Mouse (Mus musculus): ENCODE results near the gene Insl5. TPM values are rescaled to one million over a fixed set of nuclear protein-coding genes. Genes with fewer than 3 reads are reported as not detected.

Insl5 gene
- polyA plus RNA-seq, 1 experiment, result not detected

DNA sequence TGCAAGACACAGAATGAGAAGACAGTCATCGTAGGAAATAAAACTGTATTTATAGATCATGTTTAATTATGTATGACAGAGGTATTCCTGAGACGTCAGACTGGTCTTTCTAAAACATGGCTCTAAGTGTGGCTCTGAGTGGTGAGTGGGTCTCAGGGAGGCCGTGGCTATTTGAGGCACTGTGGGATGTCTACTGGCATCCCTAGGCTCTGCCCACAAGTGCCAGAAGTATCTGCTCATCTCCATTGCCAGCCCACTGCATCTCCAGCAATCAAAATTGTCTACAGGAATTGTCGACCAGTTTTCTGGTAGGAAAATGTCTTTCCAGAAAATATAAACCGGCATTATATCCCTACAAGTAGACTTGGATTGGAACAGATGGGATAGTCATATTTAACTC lies 30.3 kb upstream of the Insl5 start:
- Histone ChIP-seq H3K79me2 (ENCODE audit: control insufficient read depth, insufficient read depth) (no peaks in the 10 kb centered on the region), H3K4me3 (no peak overlapping the region), H3K4me2 (ENCODE audit: low read depth) (no peak overlapping the region), H3K27me3 (ENCODE audit: control insufficient read depth, insufficient read depth, insufficient read length) (no peaks in the 10 kb centered on the region), H3ac (ENCODE audit: control insufficient read depth, insufficient read length) (no peak overlapping the region), H3K36me3 (ENCODE audit: control insufficient read depth, insufficient read depth) (no peaks in the 10 kb centered on the region)
- TF ChIP-seq USF1 (IDR thresholded peaks at IDR 0.05; ENCODE audit: low read depth) (no peak), TCF12 (IDR thresholded peaks at IDR 0.05; ENCODE audit: insufficient read depth, poor library complexity, severe bottlenecking) (no peak), E2F4 (IDR thresholded peaks at IDR 0.05; ENCODE audit: insufficient read depth) (no peak)

GRCm38 (mm10) chr4:103048046-103048445 lies 21.4 kb upstream of the Insl5 start:
- no peak for TF ChIP-seq POLR2A (IDR thresholded peaks at IDR 0.05; ENCODE audit: insufficient read length, low read depth)
- TF ChIP-seq CEBPB (IDR thresholded peaks at IDR 0.05; ENCODE audit: insufficient read depth, poor library complexity, severe bottlenecking), result no peak
- no peak for TF ChIP-seq MYOD1 (IDR thresholded peaks at IDR 0.05; ENCODE audit: control insufficient read depth in 1 of 3, insufficient read length in 2 of 3, low read depth in 2 of 3)
- no peak for TF ChIP-seq E2F4 (IDR thresholded peaks at IDR 0.05; ENCODE audit: insufficient read depth)
- TF ChIP-seq SRF (IDR thresholded peaks at IDR 0.05; ENCODE audit: control insufficient read depth, insufficient read length, low read depth), result no peak
- no peak for TF ChIP-seq TCF12 (IDR thresholded peaks at IDR 0.05; ENCODE audit: insufficient read depth, poor library complexity, severe bottlenecking)
- TF ChIP-seq USF1 (IDR thresholded peaks at IDR 0.05; ENCODE audit: low read depth), result no peak
- TF ChIP-seq POLR2AphosphoS2 (IDR thresholded peaks at IDR 0.05; ENCODE audit: insufficient read length, low read depth), result no peak
- TF ChIP-seq REST (IDR thresholded peaks at IDR 0.05; ENCODE audit: insufficient read depth, insufficient read length), result no peak
- no peak for TF ChIP-seq MYOG (IDR thresholded peaks at IDR 0.05; ENCODE audit: control insufficient read depth in 1 of 3, insufficient read depth in 1 of 3, insufficient read length in 2 of 3, low read depth in 2 of 3)
- no peak for TF ChIP-seq TCF3 (IDR thresholded peaks at IDR 0.05; ENCODE audit: insufficient read length, low read depth)
- TF ChIP-seq MAX (IDR thresholded peaks at IDR 0.05; ENCODE audit: low read depth), result no peak
- no peaks in the 10 kb centered on the region for H3K36me3 ChIP-seq (ENCODE audit: control insufficient read depth, insufficient read depth)
- H3K27me3 ChIP-seq (ENCODE audit: control insufficient read depth, insufficient read depth, insufficient read length), result no peaks in the 10 kb centered on the region
- H3K4me2 ChIP-seq (ENCODE audit: low read depth), result no peak overlapping the region
- no peaks in the 10 kb centered on the region for H3K79me2 ChIP-seq (ENCODE audit: control insufficient read depth, insufficient read depth)
- no peak overlapping the region for H3ac ChIP-seq (ENCODE audit: control insufficient read depth, insufficient read length)
- H3K4me3 ChIP-seq, result no peak overlapping the region

GRCm38 (mm10) chr4:103042997-103043396 lies 16.4 kb upstream of the Insl5 start:
- no peaks in the 10 kb centered on the region for H3K27me3 ChIP-seq (ENCODE audit: control insufficient read depth, insufficient read depth, insufficient read length)
- H3K79me2 ChIP-seq (ENCODE audit: control insufficient read depth, insufficient read depth), result no peaks in the 10 kb centered on the region
- TF ChIP-seq USF1 (IDR thresholded peaks at IDR 0.05; ENCODE audit: low read depth), result no peak
- no peak for TF ChIP-seq SRF (IDR thresholded peaks at IDR 0.05; ENCODE audit: control insufficient read depth, insufficient read length, low read depth)
- TF ChIP-seq REST (IDR thresholded peaks at IDR 0.05; ENCODE audit: insufficient read depth, insufficient read length), result no peak
- TF ChIP-seq TCF12 (IDR thresholded peaks at IDR 0.05; ENCODE audit: insufficient read depth, poor library complexity, severe bottlenecking), result no peak
- TF ChIP-seq MYOD1 (IDR thresholded peaks at IDR 0.05; ENCODE audit: control insufficient read depth in 1 of 3, insufficient read length in 2 of 3, low read depth in 2 of 3), result no peak
- TF ChIP-seq CEBPB (IDR thresholded peaks at IDR 0.05; ENCODE audit: insufficient read depth, poor library complexity, severe bottlenecking), result no peak
- TF ChIP-seq POLR2A (IDR thresholded peaks at IDR 0.05; ENCODE audit: insufficient read length, low read depth), result no peak
- no peak for TF ChIP-seq MAX (IDR thresholded peaks at IDR 0.05; ENCODE audit: low read depth)
- TF ChIP-seq POLR2AphosphoS2 (IDR thresholded peaks at IDR 0.05; ENCODE audit: insufficient read length, low read depth), result no peak
- no peak for TF ChIP-seq TCF3 (IDR thresholded peaks at IDR 0.05; ENCODE audit: insufficient read length, low read depth)
- TF ChIP-seq MYOG (IDR thresholded peaks at IDR 0.05; ENCODE audit: control insufficient read depth in 1 of 3, insufficient read depth in 1 of 3, insufficient read length in 2 of 3, low read depth in 2 of 3), result no peak
- TF ChIP-seq E2F4 (IDR thresholded peaks at IDR 0.05; ENCODE audit: insufficient read depth), result no peak
- H3K4me2 ChIP-seq (ENCODE audit: low read depth), result no peak overlapping the region
- no peak overlapping the region for H3K4me3 ChIP-seq
- no peak overlapping the region for H3ac ChIP-seq (ENCODE audit: control insufficient read depth, insufficient read length)
- H3K36me3 ChIP-seq (ENCODE audit: control insufficient read depth, insufficient read depth), result no peaks in the 10 kb centered on the region

DNA sequence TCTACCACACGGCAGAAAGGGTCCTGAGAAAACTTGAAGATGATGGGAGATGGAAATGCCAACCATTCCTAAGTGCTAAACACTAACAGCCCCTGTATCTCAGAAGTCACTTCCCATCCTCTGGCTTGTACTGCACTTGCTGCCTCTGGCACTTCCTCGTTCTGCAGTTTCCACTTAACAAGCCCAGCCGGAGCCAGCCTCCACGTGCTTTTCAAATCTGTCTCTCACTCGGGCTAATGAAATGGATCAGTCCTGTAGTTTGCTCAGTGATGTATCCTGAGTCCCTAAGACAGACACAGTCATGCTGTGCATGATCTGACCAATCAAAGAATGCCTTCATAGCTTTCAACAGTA lies 13.2 kb upstream of the Insl5 start:
- TF ChIP-seq USF1 (IDR thresholded peaks at IDR 0.05; ENCODE audit: low read depth) (no peak), REST (IDR thresholded peaks at IDR 0.05; ENCODE audit: insufficient read depth, insufficient read length) (no peak), MYOD1 (IDR thresholded peaks at IDR 0.05; ENCODE audit: control insufficient read depth in 1 of 3, insufficient read length in 2 of 3, low read depth in 2 of 3) (no peak), E2F4 (IDR thresholded peaks at IDR 0.05; ENCODE audit: insufficient read depth) (no peak), POLR2A (IDR thresholded peaks at IDR 0.05; ENCODE audit: insufficient read length, low read depth) (no peak), CEBPB (IDR thresholded peaks at IDR 0.05; ENCODE audit: insufficient read depth, poor library complexity, severe bottlenecking) (no peak), MYOG (IDR thresholded peaks at IDR 0.05; ENCODE audit: control insufficient read depth in 1 of 3, insufficient read depth in 1 of 3, insufficient read length in 2 of 3, low read depth in 2 of 3) (no peak), MAX (IDR thresholded peaks at IDR 0.05; ENCODE audit: low read depth) (no peak), POLR2AphosphoS2 (IDR thresholded peaks at IDR 0.05; ENCODE audit: insufficient read length, low read depth) (no peak), TCF3 (IDR thresholded peaks at IDR 0.05; ENCODE audit: insufficient read length, low read depth) (no peak), SRF (IDR thresholded peaks at IDR 0.05; ENCODE audit: control insufficient read depth, insufficient read length, low read depth) (no peak), TCF12 (IDR thresholded peaks at IDR 0.05; ENCODE audit: insufficient read depth, poor library complexity, severe bottlenecking) (no peak)
- H3ac ChIP-seq (ENCODE audit: control insufficient read depth, insufficient read length), result no peak overlapping the region
- H3K79me2 ChIP-seq (ENCODE audit: control insufficient read depth, insufficient read depth), result no peaks in the 10 kb centered on the region
- H3K4me2 ChIP-seq (ENCODE audit: low read depth), result no peak overlapping the region
- no peaks in the 10 kb centered on the region for H3K36me3 ChIP-seq (ENCODE audit: control insufficient read depth, insufficient read depth)
- no peak overlapping the region for H3K4me3 ChIP-seq
- no peaks in the 10 kb centered on the region for H3K27me3 ChIP-seq (ENCODE audit: control insufficient read depth, insufficient read depth, insufficient read length)

Data from myocyte (in vitro differentiated cells).